Mouse (Mus musculus): ENCODE results near the gene Erg28. TPM values are rescaled to one million over a fixed set of nuclear protein-coding genes. Genes with fewer than 3 reads are reported as not detected.

Erg28 gene
- polyA plus RNA-seq, 1 experiment from 2014 or later: 138 TPM

DNA sequence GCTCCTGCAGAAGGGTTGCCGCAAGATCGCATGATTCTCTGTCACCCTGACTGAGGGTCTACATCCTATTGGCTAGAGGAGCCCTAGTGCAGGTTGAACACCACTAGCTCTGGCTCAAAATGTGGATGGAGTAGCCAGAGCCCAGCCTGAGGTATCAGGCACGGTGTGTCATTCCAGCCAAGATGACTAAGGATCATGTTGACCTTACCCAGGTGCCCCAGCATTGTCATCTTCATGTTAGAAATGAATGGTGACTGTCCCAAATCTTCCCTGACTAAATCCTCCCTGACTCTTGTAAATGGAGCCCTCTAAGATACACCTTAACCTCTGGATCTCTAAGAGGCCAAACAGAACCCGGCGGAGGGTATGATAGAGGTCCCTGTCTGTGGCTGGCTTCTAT, 44.6 kb downstream of the Erg28 start:
- Histone ChIP-seq H3K36me3 (ENCODE audit: control insufficient read depth, insufficient read depth, low read length) (no peaks in the 10 kb centered on the region), H3K4me1 (replicated peaks; ENCODE audit: control insufficient read depth, insufficient read depth, low read length) (no peaks in the 10 kb centered on the region), H3K9me3 (ENCODE audit: control insufficient read depth, low read length) (no peaks in the 10 kb centered on the region), H3K27me3 (replicated peaks; ENCODE audit: control insufficient read depth, insufficient read depth, low read length) (no peaks in the 10 kb centered on the region), H3K4me2 (no peak overlapping the region), H3K27ac (ENCODE audit: low read depth, low read length) (no peak overlapping the region), H3K9ac (ENCODE audit: low read depth, low read length) (no peak overlapping the region), H3K4me3 (ENCODE audit: low read depth, low read length) (no peak overlapping the region)
- no peak for ATAC-seq (replicated peaks; ENCODE audit: low FRiP score)
- WGBS: 77% methylated on average over 5 of the region's 5 CpGs
- DNase-seq (ENCODE audit: low spot score): no peak

DNA sequence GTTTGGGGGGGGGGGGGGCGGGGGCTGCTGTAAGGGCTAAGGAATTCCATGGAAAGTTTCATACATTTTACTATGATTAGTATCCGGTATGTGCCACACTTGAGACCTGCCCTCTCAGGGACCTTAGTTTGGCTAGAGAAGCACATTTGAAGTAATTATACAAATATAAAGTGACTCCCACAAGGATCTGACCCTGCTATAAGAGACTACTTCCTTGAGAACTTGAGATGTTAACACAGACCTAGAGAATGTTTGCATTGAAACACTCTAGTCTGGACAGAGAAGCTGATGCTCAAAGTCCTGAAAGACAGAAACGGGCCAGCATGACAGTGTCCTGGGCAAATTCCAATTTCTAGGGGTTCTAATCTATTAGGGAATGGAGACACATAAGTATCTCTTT, 45.4 kb downstream of the Erg28 start:
- ATAC-seq (replicated peaks; ENCODE audit: low FRiP score): no peak
- Histone ChIP-seq H3K36me3 (ENCODE audit: control insufficient read depth, insufficient read depth, low read length) (no peaks in the 10 kb centered on the region), H3K9me3 (ENCODE audit: control insufficient read depth, low read length) (no peaks in the 10 kb centered on the region), H3K4me1 (replicated peaks; ENCODE audit: control insufficient read depth, insufficient read depth, low read length) (no peaks in the 10 kb centered on the region), H3K27me3 (replicated peaks; ENCODE audit: control insufficient read depth, insufficient read depth, low read length) (no peaks in the 10 kb centered on the region), H3K4me3 (ENCODE audit: low read depth, low read length) (no peak overlapping the region), H3K27ac (ENCODE audit: low read depth, low read length) (no peak overlapping the region), H3K9ac (ENCODE audit: low read depth, low read length) (no peak overlapping the region), H3K4me2 (no peak overlapping the region)
- no peak for DNase-seq (ENCODE audit: low spot score)
- 71% methylated on average over 3 of the region's 3 CpGs for WGBS

DNA sequence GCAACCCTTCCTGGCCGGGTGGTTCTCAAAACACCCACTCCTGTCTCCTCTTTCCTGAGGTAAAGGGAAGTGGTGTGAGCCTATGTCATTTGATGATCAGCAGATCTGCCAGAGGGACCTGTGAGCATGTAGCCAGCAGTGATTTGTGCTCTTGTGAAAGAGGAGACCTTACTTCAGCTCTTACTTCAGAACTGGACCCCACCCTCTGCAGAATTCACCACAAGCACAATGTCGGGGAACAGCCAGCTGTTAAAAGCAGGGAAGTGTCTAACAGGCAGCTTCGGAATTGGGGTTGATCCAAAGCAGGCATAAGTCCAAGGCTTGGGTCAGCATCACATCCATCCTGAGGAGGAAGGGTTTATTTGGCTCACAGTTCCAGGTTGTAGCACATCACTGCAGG, 53.0 kb downstream of the Erg28 start:
- no peaks in the 10 kb centered on the region; the same call in 1 of the 2 replicates for H3K27me3 ChIP-seq (replicated peaks; ENCODE audit: control insufficient read depth, insufficient read depth, low read length)
- no peaks in the 10 kb centered on the region for H3K4me1 ChIP-seq (replicated peaks; ENCODE audit: control insufficient read depth, insufficient read depth, low read length)
- no peaks in the 10 kb centered on the region for H3K36me3 ChIP-seq (ENCODE audit: control insufficient read depth, insufficient read depth, low read length)
- WGBS: 69% methylated on average over 3 of the region's 3 CpGs
- ATAC-seq (replicated peaks; ENCODE audit: low FRiP score) (no peak), DNase-seq (ENCODE audit: low spot score) (no peak)
- H3K27ac ChIP-seq (ENCODE audit: low read depth, low read length): no peak overlapping the region
- no peak overlapping the region for H3K4me2 ChIP-seq
- no peaks in the 10 kb centered on the region for H3K9me3 ChIP-seq (ENCODE audit: control insufficient read depth, low read length)
- no peak overlapping the region for H3K4me3 ChIP-seq (ENCODE audit: low read depth, low read length)
- no peak overlapping the region for H3K9ac ChIP-seq (ENCODE audit: low read depth, low read length)

DNA sequence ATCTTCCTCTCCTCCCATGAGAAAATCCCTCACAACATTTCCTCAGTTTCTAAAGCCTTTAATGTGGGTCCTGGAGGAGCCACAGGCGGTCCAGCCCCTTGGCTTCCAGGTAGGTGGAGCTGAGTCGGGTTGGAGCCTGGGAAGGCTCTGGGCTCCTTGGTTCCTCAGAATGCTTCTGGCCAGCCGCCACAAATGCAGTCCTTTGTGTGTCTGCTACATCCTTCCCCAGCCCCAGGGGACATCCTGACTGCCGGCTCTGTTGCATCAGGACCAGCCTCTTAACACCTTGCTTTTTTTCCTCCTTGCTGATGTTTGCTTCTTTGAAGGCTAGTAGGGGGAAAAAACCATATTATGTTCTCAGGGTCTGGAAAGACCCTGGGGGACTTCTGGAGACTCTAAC, 56.6 kb downstream of the Erg28 start:
- Histone ChIP-seq H3K4me2 (no peak overlapping the region), H3K4me1 (replicated peaks; ENCODE audit: control insufficient read depth, insufficient read depth, low read length) (no peaks in the 10 kb centered on the region), H3K27me3 (replicated peaks; ENCODE audit: control insufficient read depth, insufficient read depth, low read length) (no peaks in the 10 kb centered on the region; the same call in 1 of the 2 replicates), H3K36me3 (ENCODE audit: control insufficient read depth, insufficient read depth, low read length) (no peaks in the 10 kb centered on the region), H3K27ac (ENCODE audit: low read depth, low read length) (no peak overlapping the region), H3K4me3 (ENCODE audit: low read depth, low read length) (no peak overlapping the region), H3K9ac (ENCODE audit: low read depth, low read length) (no peak overlapping the region), H3K9me3 (ENCODE audit: control insufficient read depth, low read length) (no peaks in the 10 kb centered on the region)
- ATAC-seq (replicated peaks; ENCODE audit: low FRiP score) (no peak), DNase-seq (ENCODE audit: low spot score) (no peak)
- 37% methylated on average over 4 of the region's 4 CpGs for WGBS

DNA sequence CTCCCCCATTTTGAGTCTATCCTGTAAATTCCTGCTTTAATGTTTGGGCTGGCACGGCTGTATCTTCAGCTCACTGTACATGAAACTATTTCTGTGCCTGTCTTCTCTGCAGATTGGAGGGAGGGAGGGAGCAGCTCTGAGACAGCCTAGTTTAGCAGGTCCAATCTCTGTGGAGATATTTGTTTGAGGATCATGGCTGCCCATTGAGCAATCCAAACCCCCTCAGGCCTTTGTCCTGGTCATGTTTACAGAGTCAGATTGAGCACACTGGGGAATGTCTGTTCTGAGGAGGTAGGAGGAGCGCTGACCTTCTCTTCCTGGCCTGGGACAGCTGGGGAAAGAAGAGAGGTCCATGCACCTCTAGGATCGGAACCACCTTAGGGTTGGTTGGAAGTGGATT, 58.1 kb downstream of the Erg28 start:
- H3K27me3 ChIP-seq (replicated peaks; ENCODE audit: control insufficient read depth, insufficient read depth, low read length): no peaks in the 10 kb centered on the region; the same call in 1 of the 2 replicates

More for the DNA sequence above, 58.1 kb downstream of the Erg28 start:
- no peaks in the 10 kb centered on the region for H3K36me3 ChIP-seq (ENCODE audit: control insufficient read depth, insufficient read depth, low read length)
- no peak overlapping the region for H3K9ac ChIP-seq (ENCODE audit: low read depth, low read length)
- H3K27ac ChIP-seq (ENCODE audit: low read depth, low read length): no peak overlapping the region
- DNase-seq (ENCODE audit: low spot score): no peak
- 51% methylated on average over 3 of the region's 3 CpGs for WGBS
- peak; percentile 68 for ATAC-seq (replicated peaks; ENCODE audit: low FRiP score)
- no peaks in the 10 kb centered on the region for H3K4me1 ChIP-seq (replicated peaks; ENCODE audit: control insufficient read depth, insufficient read depth, low read length)
- no peaks in the 10 kb centered on the region for H3K9me3 ChIP-seq (ENCODE audit: control insufficient read depth, low read length)
- H3K4me2 ChIP-seq: no peak overlapping the region
- no peak overlapping the region for H3K4me3 ChIP-seq (ENCODE audit: low read depth, low read length)

Other genes with a start within 250 kb of the Erg28 start
- 0.21 and 0.59 TPM in 2 replicates for gene Jdp2, start 225.5 kb downstream of the Erg28 start, polyA plus RNA-seq (2014; fragmentation: Nextera tagmentation; extraction: Ambion mirVana)
- gene Batf, start 137.9 kb downstream of the Erg28 start, polyA plus RNA-seq (2014; fragmentation: Nextera tagmentation; extraction: Ambion mirVana): 6.8 and 8.6 TPM in 2 replicates
- gene Flvcr2, start 78.0 kb downstream of the Erg28 start, polyA plus RNA-seq (2014; fragmentation: Nextera tagmentation; extraction: Ambion mirVana): 3.3 and 3.9 TPM in 2 replicates
- 13.9 and 14.6 TPM in 2 replicates for gene Ttll5, start 109 bp upstream of the Erg28 start, polyA plus RNA-seq (2014; fragmentation: Nextera tagmentation; extraction: Ambion mirVana)